Mouse (Mus musculus): ENCODE measurements around the gene Atp8a1. TPM values are rescaled to one million over a fixed set of nuclear protein-coding genes. Genes with fewer than 3 reads are reported as not detected.
A peak's percentile ranks its signal among the peaks of the same experiment; 100 is the strongest.

Atp8a1 gene
- polyA plus RNA-seq, 1 experiment, result 2.4 TPM

DNA sequence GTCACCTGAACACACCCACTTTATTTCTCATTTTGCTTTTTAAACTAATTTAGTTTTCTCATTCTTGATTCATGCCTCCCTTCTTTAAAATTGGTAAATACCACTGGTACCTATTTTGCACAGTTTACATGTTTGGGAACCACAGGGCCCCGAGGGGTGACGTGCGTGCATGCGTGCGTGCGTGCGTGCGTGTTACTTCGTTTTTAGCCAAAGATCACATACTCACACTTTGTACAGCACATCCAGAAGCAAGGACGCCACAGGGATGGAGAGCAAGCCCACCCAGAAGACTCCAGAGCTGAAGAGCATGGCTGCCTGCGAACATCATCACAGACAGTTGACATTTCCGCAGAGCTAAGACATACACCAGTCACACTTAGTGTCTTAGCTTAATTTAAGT lies 216.0 kb downstream of the Atp8a1 start:
- Histone ChIP-seq H3K4me3 (ENCODE audit: control insufficient read depth, low read depth, low read length) (no peak overlapping the region), H3K27ac (ENCODE audit: control insufficient read depth, insufficient read depth, low read depth, low read length) (no peak overlapping the region), H3K4me1 (ENCODE audit: control insufficient read depth, insufficient read depth, low read length) (no peaks in the 10 kb centered on the region), H3K36me3 (ENCODE audit: control insufficient read depth, insufficient read depth, low read length) (no peaks in the 10 kb centered on the region), H3K27me3 (ENCODE audit: control insufficient read depth, insufficient read depth, low read length) (no peaks in the 10 kb centered on the region)
- TF ChIP-seq POLR2A (IDR thresholded peaks at IDR 0.05; ENCODE audit: control insufficient read depth, low read depth, low read length), result no peak
- TF ChIP-seq CTCF (IDR thresholded peaks at IDR 0.05; ENCODE audit: control insufficient read depth, insufficient read depth, insufficient replicate concordance, low read depth, low read length), result no peak

DNA sequence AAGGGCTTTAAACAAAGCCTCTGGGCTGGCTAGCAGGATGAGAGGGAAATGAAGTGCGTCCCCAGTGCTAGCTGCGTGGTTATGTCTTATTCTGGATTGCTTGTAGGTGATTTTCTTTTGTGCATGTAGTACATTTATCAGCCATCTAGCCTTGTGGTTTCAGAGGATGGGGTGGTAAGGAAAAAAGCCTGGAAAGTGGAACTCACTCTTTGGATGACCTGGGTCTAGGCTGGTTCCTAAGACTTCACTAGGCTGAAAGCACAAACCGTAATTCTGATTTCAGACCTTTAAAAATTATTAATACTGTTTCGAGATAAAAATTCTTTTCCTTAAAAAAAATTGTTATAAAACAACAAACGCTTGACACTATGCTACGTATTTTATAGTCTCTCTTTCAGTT lies 217.4 kb downstream of the Atp8a1 start:
- TF ChIP-seq POLR2A (IDR thresholded peaks at IDR 0.05; ENCODE audit: control insufficient read depth, low read depth, low read length) (no peak), CTCF (IDR thresholded peaks at IDR 0.05; ENCODE audit: control insufficient read depth, insufficient read depth, insufficient replicate concordance, low read depth, low read length) (no peak)
- H3K27me3 ChIP-seq (ENCODE audit: control insufficient read depth, insufficient read depth, low read length), result no peaks in the 10 kb centered on the region
- H3K27ac ChIP-seq (ENCODE audit: control insufficient read depth, insufficient read depth, low read depth, low read length), result no peak overlapping the region
- H3K4me3 ChIP-seq (ENCODE audit: control insufficient read depth, low read depth, low read length), result no peak overlapping the region
- no peaks in the 10 kb centered on the region for H3K36me3 ChIP-seq (ENCODE audit: control insufficient read depth, insufficient read depth, low read length)
- H3K4me1 ChIP-seq (ENCODE audit: control insufficient read depth, insufficient read depth, low read length), result no peaks in the 10 kb centered on the region

DNA sequence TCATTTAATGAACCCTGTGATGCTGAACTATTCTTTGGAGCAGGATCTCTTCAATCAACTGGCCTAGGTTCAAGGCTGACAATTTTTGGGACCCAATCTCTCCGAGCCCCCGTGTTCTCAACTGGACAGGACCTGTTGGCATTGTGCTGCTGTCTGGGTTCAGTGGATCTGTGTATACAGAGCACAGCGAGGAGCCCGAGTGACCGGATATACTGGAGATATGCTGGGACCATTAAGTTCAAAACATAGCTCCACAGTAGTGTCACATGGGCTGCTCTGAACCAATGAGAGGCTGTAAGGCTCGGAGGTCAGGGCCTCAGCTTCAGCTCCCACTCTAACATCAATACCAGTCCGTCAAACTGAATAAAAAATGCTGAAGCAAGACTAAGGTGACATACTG lies 217.8 kb downstream of the Atp8a1 start:
- Histone ChIP-seq H3K36me3 (ENCODE audit: control insufficient read depth, insufficient read depth, low read length) (no peaks in the 10 kb centered on the region), H3K4me3 (ENCODE audit: control insufficient read depth, low read depth, low read length) (no peak overlapping the region), H3K27ac (ENCODE audit: control insufficient read depth, insufficient read depth, low read depth, low read length) (no peak overlapping the region), H3K27me3 (ENCODE audit: control insufficient read depth, insufficient read depth, low read length) (no peaks in the 10 kb centered on the region), H3K4me1 (ENCODE audit: control insufficient read depth, insufficient read depth, low read length) (no peaks in the 10 kb centered on the region)
- TF ChIP-seq POLR2A (IDR thresholded peaks at IDR 0.05; ENCODE audit: control insufficient read depth, low read depth, low read length) (no peak), CTCF (IDR thresholded peaks at IDR 0.05; ENCODE audit: control insufficient read depth, insufficient read depth, insufficient replicate concordance, low read depth, low read length) (no peak)

DNA sequence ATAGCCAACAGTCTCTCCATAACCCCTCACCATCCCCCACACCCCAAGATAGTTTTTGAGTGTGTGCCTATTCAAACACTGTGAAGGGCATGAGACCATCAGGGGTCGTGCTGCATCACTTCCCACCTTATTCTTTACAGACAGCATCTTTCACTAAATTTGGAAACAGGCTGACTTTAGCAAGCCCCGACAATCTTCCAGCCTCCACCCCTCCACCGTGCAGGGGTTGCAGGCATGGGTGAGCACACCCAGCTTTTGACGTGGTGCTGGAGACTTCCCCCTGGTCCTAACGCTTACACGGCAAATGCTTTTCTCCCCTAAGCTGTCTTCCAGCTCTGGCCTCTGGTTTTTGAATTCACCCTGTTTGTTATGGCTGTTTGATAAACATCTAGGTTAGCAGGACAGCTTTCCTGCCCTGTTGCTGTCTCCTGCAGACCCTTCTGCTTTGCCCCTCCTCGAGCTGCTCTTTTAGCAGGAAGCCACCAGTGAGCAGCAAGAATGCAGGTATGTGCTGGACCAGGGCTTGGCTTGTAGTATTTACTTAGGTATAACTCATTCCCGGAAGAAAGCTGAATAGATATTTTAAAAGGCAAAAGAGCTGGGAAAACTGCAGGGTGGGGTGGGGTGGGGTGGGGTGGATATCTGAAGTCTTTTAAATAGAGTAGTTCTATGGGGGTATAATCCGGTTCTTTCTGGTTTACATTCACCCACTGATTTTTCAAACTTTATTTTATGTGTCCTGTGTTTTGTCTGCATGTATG lies 218.9 kb downstream of the Atp8a1 start:
- TF ChIP-seq CTCF (IDR thresholded peaks at IDR 0.05; ENCODE audit: control insufficient read depth, insufficient read depth, insufficient replicate concordance, low read depth, low read length) (no peak), POLR2A (IDR thresholded peaks at IDR 0.05; ENCODE audit: control insufficient read depth, low read depth, low read length) (no peak)
- Histone ChIP-seq H3K4me3 (ENCODE audit: control insufficient read depth, low read depth, low read length) (no peak overlapping the region), H3K36me3 (ENCODE audit: control insufficient read depth, insufficient read depth, low read length) (no peaks in the 10 kb centered on the region), H3K4me1 (ENCODE audit: control insufficient read depth, insufficient read depth, low read length) (no peaks in the 10 kb centered on the region), H3K27ac (ENCODE audit: control insufficient read depth, insufficient read depth, low read depth, low read length) (no peak overlapping the region), H3K27me3 (ENCODE audit: control insufficient read depth, insufficient read depth, low read length) (no peaks in the 10 kb centered on the region)

DNA sequence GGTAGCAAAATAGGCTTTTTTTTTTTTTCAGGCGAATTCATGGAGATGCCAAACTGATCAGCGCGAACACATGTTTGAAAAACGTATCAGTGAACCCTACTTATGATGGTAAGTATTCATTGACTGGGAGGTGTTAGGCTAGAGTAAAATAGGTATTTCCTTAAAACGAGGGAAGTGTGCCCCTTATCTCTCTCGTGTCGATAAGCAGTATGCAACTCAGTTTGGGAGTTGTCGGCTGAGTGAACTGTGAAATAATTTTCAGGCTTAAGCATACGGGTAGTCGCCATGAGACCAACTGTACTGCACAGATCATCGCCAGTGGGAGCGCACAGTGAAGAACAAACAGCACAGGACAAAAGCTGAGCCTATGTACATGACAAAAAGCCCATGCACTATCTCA lies 226.0 kb downstream of the Atp8a1 start:
- H3K4me1 ChIP-seq (ENCODE audit: control insufficient read depth, insufficient read depth, low read length), result no peaks in the 10 kb centered on the region
- no peak overlapping the region for H3K27ac ChIP-seq (ENCODE audit: control insufficient read depth, insufficient read depth, low read depth, low read length)
- H3K36me3 ChIP-seq (ENCODE audit: control insufficient read depth, insufficient read depth, low read length), result no peaks in the 10 kb centered on the region
- H3K27me3 ChIP-seq (ENCODE audit: control insufficient read depth, insufficient read depth, low read length), result no peaks in the 10 kb centered on the region
- H3K4me3 ChIP-seq (ENCODE audit: control insufficient read depth, low read depth, low read length), result no peak overlapping the region
- TF ChIP-seq POLR2A (IDR thresholded peaks at IDR 0.05; ENCODE audit: control insufficient read depth, low read depth, low read length) (no peak), CTCF (IDR thresholded peaks at IDR 0.05; ENCODE audit: control insufficient read depth, insufficient read depth, insufficient replicate concordance, low read depth, low read length) (no peak)

DNA sequence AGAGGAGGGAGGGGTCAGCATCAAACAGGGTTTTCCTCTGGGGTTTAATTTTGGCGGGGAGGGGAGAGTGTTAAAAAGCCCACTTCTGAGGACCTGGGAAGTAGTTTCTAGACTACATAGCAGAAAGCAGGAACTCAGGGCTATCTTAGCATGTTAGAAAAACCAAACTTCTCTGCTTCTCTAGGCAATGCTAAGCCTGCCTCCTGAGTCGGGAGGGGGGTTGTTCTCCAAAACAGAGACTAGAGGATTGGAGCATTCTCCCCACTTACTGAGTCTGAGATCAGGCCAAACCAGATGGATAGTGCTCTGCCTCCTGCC lies 237.8 kb downstream of the Atp8a1 start:
- Histone ChIP-seq H3K27ac (ENCODE audit: control insufficient read depth, insufficient read depth, low read depth, low read length) (no peak overlapping the region), H3K4me1 (ENCODE audit: control insufficient read depth, insufficient read depth, low read length) (peaks cover 13% of the 10 kb centered on the region), H3K36me3 (ENCODE audit: control insufficient read depth, insufficient read depth, low read length) (no peaks in the 10 kb centered on the region), H3K4me3 (ENCODE audit: control insufficient read depth, low read depth, low read length) (peak overlapping the region; percentile 86), H3K27me3 (ENCODE audit: control insufficient read depth, insufficient read depth, low read length) (no peaks in the 10 kb centered on the region)
- TF ChIP-seq CTCF (IDR thresholded peaks at IDR 0.05; ENCODE audit: control insufficient read depth, insufficient read depth, insufficient replicate concordance, low read depth, low read length) (no peak), POLR2A (IDR thresholded peaks at IDR 0.05; ENCODE audit: control insufficient read depth, low read depth, low read length) (no peak)

DNA sequence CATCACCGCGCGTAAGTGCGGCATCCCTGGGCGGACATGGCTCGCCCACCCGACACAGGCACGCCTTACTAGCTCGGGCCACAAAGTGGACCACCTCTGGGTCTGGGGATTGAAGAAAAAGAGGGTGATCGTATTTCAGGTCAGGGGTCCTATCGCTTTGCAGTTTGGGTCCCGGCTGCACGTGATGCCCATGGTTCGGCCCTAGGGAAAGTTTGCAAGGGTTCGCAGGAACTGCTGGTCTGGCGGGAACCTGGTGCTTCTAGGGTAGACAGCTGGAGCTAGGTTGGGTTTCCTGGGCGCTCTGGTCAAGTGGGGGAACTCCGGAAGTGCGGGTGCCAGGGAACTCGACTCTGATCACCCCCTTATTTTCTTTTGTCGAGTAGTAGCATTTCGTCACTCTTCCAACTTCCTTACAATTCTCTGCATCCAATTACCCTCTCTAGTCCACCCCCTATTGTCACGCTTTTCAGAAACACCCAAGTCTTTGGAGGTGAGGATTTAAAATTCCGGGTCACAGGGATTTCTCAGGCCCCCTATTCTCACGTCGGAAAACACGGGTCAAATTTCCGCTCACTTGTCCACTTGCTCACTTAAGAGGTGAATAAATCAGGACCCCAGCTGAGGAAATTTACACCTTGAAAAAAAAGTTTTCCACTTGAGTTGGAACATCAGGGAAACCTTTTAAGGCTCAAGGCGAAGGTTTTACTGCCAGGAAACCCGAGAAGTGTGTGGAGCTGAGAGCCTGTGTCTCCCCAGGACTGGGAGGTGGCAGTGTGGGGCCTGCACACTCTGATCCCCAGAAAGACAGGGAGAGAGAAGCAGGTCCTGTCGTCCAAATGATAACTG lies 238.3 kb downstream of the Atp8a1 start:
- TF ChIP-seq POLR2A (IDR thresholded peaks at IDR 0.05; ENCODE audit: control insufficient read depth, low read depth, low read length) (no peak; the same call in 1 of the 2 replicates), CTCF (IDR thresholded peaks at IDR 0.05; ENCODE audit: control insufficient read depth, insufficient read depth, insufficient replicate concordance, low read depth, low read length) (0 out of 2 replicates have a peak, but pooled peaks have one; percentile 6)
- Histone ChIP-seq H3K4me1 (ENCODE audit: control insufficient read depth, insufficient read depth, low read length) (peaks cover 13% of the 10 kb centered on the region), H3K4me3 (ENCODE audit: control insufficient read depth, low read depth, low read length) (peak overlapping the region; percentile 86), H3K27me3 (ENCODE audit: control insufficient read depth, insufficient read depth, low read length) (no peaks in the 10 kb centered on the region), H3K36me3 (ENCODE audit: control insufficient read depth, insufficient read depth, low read length) (no peaks in the 10 kb centered on the region), H3K27ac (ENCODE audit: control insufficient read depth, insufficient read depth, low read depth, low read length) (no peak overlapping the region)
